Mouse (Mus musculus): ENCODE measurements around the gene Tspo2. TPM values are rescaled to one million over a fixed set of nuclear protein-coding genes. Genes with fewer than 3 reads are reported as not detected.

Gene Tspo2
- polyA plus RNA-seq, 1 experiment from 2014 or later: 2.0 TPM

DNA sequence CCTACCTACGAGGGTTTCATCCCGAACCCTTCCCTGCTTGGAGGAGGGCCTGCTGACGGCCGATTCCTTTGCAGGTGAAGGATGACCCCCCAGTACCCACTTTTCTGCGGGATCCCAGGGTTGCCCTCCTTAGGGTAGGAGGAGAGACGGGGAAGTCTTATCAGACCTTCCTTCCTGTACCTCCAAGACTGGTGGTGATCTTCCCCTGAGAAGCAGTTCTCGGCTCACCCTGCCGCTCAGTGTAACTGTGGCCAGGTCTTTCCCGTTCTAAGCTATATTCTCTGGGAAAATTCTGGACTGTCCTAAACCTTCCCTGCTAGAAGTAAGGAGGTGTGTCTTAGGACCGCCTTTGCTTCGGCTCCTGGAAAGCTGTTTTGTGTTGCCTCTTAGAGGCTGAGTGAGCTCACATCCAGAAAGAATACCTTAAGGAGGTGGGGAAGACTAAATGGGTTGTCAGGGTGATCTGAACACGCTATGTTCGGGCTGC lies 41.0 kb downstream of the Tspo2 start:
- no peaks in the 10 kb centered on the region for H3K27me3 ChIP-seq (ENCODE audit: insufficient read depth, low read length)
- peak overlapping the region; percentile 73 for H3K4me2 ChIP-seq (replicated peaks; ENCODE audit: low read depth, low read length)
- peak; percentile 9 for ATAC-seq (ENCODE audit: low FRiP score, low TSS enrichment)
- H3K4me3 ChIP-seq (ENCODE audit: low read length): peak overlapping the region; percentile 94
- peak overlapping the region; percentile 100 for H3K27ac ChIP-seq (ENCODE audit: low read length)
- peaks cover 24% of the 10 kb centered on the region for H3K36me3 ChIP-seq (ENCODE audit: insufficient read depth, low read length)
- WGBS: under 1% methylated on average over 13 of the region's 13 CpGs
- H3K9me3 ChIP-seq (ENCODE audit: low read length): no peaks in the 10 kb centered on the region
- H3K4me1 ChIP-seq (ENCODE audit: insufficient read depth, low read length): peaks cover 25% of the 10 kb centered on the region
- peak overlapping the region; percentile 92 for H3K9ac ChIP-seq (replicated peaks; ENCODE audit: low read length)

DNA sequence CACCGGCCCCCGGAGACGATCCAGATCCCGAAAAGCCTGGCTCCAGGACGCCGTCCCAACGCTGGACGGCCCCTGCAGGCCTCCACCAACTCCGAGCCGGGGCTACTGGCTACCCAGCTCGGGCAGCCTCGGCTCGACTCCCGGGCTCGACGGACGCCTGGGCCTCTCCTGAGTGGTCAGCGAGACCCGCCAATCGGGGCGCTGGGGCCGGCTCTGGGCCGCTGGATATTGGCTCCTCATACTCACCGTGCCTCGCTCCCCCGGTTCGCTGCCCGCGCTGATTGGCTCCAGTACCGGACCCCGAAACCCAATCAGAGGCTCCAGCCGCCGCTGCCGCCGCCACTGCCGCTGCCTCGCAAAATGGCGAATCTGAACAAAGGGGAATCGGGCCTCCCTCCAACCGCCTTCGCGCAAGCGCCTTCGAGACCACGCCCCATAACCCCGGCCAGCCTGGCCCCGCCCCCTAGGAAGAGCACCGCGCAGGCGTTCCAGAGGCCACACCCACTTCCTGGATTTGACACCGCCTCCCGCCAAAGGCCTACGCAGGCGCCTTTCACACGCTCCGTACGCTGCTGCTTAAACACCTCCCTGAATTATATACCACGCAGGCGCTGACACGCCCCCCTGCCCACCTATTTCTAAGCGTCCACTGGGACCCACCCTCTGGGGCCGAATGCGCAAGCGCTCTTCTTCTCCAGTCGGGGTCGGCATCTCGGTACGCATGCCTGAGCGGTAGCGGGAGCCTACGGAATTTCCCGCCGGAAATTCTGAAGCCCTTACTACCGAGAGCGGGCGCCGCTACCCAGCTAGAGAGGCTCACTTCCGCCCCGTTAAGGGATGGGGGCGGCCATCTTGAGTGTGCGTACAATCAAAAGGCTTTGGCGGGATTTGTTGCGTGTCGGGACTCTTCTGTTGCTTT lies 41.7 kb downstream of the Tspo2 start, which contains the start of the genes Nfya and Oard1:
Nfya (minus strand) TSS at position 527 of the 919 bp plus-strand sequence.
Oard1 (plus strand) TSS at position 635 of the 919 bp plus-strand sequence.
- peak within 1 kb of the TSS; percentile 100 for H3K9ac ChIP-seq (replicated peaks; ENCODE audit: low read length)

DNA sequence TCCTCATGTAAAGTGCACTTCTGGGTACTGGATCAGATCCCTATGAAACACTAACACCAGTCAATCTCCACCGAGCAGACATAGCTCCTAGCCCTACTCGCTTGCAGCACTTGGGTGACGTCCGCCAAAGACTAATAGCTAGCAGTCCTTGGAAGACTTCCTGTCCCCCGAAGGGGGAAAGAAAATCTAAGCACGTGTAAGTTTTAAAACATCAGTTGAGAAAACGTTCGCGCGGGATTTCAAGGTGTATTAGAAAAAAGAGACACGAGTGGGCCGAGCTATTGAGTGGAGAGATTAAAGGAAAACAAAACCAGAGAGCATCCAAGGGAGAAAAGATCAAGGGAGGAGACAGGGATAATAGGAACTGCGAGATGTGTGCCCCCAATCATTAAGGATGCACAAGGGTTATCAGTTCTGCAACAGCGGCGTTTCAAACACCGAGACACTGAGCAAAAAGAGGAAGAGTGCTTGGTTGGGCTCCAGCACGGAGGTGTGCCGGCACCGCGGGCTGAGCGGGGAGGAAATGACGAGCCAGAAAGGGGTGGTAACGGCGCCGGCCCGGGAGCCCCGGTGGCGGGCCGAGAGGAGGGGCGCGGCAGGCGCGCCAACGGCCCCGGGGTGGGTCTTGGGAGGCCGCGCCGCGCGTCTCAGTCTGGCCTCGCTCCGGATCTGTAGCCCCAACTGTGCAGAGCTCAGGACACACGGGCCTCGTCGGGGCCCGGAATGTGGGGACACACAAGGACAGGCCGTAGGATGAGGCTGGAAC lies 42.6 kb downstream of the Tspo2 start:
- Histone ChIP-seq H3K4me3 (ENCODE audit: low read length) (peak overlapping the region; percentile 94), H3K36me3 (ENCODE audit: insufficient read depth, low read length) (peaks cover 14% of the 10 kb centered on the region; the same call in 1 of the 2 replicates), H3K27me3 (ENCODE audit: insufficient read depth, low read length) (no peaks in the 10 kb centered on the region), H3K9me3 (ENCODE audit: low read length) (no peaks in the 10 kb centered on the region), H3K27ac (ENCODE audit: low read length) (peak overlapping the region; percentile 100), H3K4me1 (ENCODE audit: insufficient read depth, low read length) (peaks cover 25% of the 10 kb centered on the region), H3K9ac (replicated peaks; ENCODE audit: low read length) (peak overlapping the region; percentile 100), H3K4me2 (replicated peaks; ENCODE audit: low read depth, low read length) (peak overlapping the region; percentile 79)
- ATAC-seq (ENCODE audit: low FRiP score, low TSS enrichment): peak; percentile 36
- under 1% methylated on average over 44 of the region's 47 CpGs for WGBS

More for the DNA sequence above, 41.7 kb downstream of the Tspo2 start, which contains the start of the genes Nfya and Oard1:
- H3K27me3 ChIP-seq (ENCODE audit: insufficient read depth, low read length): no peaks in the 10 kb centered on the region
- H3K9me3 ChIP-seq (ENCODE audit: low read length): no peaks in the 10 kb centered on the region
- peaks cover 25% of the 10 kb centered on the region for H3K4me1 ChIP-seq (ENCODE audit: insufficient read depth, low read length)
- H3K27ac ChIP-seq (ENCODE audit: low read length): peak within 1 kb of the TSS; percentile 100
- H3K4me3 ChIP-seq (ENCODE audit: low read length): peak within 1 kb of the TSS; percentile 94
- peak within 1 kb of the TSS; percentile 79 for H3K4me2 ChIP-seq (replicated peaks; ENCODE audit: low read depth, low read length)
- under 1% methylated on average over 84 of the region's 84 CpGs for WGBS
- peak; percentile 98 for ATAC-seq (ENCODE audit: low FRiP score, low TSS enrichment)
- peaks cover 17% of the 10 kb centered on the region; the same call in 1 of the 2 replicates for H3K36me3 ChIP-seq (ENCODE audit: insufficient read depth, low read length)

DNA sequence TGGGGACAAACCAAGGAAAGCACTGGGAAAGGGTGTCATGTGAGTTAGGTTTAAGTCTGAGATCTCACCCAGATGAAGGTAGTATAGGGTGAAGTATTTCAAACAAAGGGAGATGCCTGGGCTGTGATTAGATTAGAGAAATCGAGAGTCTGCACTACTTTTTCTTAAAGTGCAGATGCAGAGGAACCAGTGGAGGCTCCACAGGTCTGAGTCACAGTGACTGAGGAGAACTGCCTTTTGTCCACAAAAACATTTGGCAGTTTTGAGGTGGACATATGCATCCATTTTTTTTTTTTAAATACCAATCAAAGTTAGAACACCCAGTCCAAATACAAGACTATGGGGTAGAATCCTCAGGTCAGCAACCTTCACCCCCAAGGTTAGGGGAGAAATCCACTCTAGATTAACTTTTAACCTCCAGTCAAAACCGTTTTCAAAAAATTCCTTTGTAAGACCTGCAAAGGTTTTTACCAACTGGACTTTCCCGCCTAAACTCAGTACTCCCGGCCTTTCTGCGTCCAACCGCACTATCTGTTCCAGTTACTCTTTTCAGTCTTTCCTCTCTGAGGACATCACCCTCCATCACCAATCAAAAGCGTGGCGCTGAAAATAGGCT lies 43.3 kb downstream of the Tspo2 start:
- no peak for ATAC-seq (ENCODE audit: low FRiP score, low TSS enrichment)
- Histone ChIP-seq H3K27ac (ENCODE audit: low read length) (peak overlapping the region; percentile 100), H3K27me3 (ENCODE audit: insufficient read depth, low read length) (no peaks in the 10 kb centered on the region), H3K9me3 (ENCODE audit: low read length) (no peaks in the 10 kb centered on the region), H3K9ac (replicated peaks; ENCODE audit: low read length) (peak overlapping the region; percentile 100), H3K4me2 (replicated peaks; ENCODE audit: low read depth, low read length) (peak overlapping the region; percentile 79), H3K4me3 (ENCODE audit: low read length) (peak overlapping the region; percentile 94), H3K36me3 (ENCODE audit: insufficient read depth, low read length) (peaks cover 11% of the 10 kb centered on the region; the same call in 1 of the 2 replicates), H3K4me1 (ENCODE audit: insufficient read depth, low read length) (peaks cover 25% of the 10 kb centered on the region)
- 7% methylated on average over 8 of the region's 8 CpGs for WGBS

DNA sequence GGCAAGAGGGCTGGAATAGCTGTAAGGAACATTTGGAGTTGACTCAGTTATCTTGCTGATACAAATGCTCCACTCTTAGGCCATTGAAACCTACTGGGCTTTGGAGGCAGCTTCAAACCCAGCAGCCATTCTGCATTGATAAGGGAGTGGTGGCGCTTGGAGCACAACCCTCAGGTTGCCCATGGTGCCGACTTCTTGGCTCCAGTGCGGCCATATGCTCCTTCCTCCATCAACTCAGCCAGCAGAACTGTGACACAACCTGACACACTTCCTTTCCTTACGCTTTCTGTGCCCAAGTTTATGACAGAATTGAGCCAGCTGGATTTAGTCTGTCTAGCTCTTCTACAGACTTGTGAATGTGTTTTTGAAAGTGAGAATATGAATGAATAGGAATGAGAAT lies 44.2 kb downstream of the Tspo2 start:
- peak overlapping the region; percentile 100; the same call in 1 of the 2 replicates for H3K9ac ChIP-seq (replicated peaks; ENCODE audit: low read length)
- H3K4me3 ChIP-seq (ENCODE audit: low read length): no peak overlapping the region
- H3K9me3 ChIP-seq (ENCODE audit: low read length): no peaks in the 10 kb centered on the region
- no peak overlapping the region for H3K27ac ChIP-seq (ENCODE audit: low read length)
- no peak for ATAC-seq (ENCODE audit: low FRiP score, low TSS enrichment)
- H3K4me1 ChIP-seq (ENCODE audit: insufficient read depth, low read length): peaks cover 24% of the 10 kb centered on the region
- H3K27me3 ChIP-seq (ENCODE audit: insufficient read depth, low read length): no peaks in the 10 kb centered on the region
- H3K4me2 ChIP-seq (replicated peaks; ENCODE audit: low read depth, low read length): peak overlapping the region; percentile 79; the same call in 1 of the 2 replicates
- H3K36me3 ChIP-seq (ENCODE audit: insufficient read depth, low read length): peaks cover 4% of the 10 kb centered on the region
- 87% methylated on average over 4 of the region's 4 CpGs for WGBS

DNA sequence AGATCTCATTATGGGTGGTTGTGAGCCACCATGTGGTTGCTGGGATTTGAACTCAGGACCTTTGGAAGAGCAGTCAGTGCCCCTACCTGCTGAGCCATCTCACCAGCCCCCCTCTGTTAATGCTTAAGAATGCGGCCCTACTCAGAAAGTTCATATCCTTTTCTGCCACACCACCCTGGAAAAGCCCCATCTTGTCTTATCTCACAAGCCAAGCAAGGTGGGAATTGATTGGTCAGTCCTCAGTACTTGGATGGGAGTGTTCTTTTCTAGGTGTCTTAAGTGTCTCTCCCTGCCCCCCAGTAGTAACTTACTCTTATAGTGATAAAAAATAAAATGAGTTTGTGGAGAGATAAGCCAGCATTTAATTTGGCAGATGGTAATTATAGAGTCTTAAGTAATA lies 46.6 kb downstream of the Tspo2 start:
- Histone ChIP-seq H3K27ac (ENCODE audit: low read length) (no peak overlapping the region), H3K9me3 (ENCODE audit: low read length) (no peaks in the 10 kb centered on the region), H3K9ac (replicated peaks; ENCODE audit: low read length) (no peak overlapping the region), H3K27me3 (ENCODE audit: insufficient read depth, low read length) (no peaks in the 10 kb centered on the region), H3K4me3 (ENCODE audit: low read length) (no peak overlapping the region), H3K4me2 (replicated peaks; ENCODE audit: low read depth, low read length) (no peak overlapping the region), H3K4me1 (ENCODE audit: insufficient read depth, low read length) (peaks cover 12% of the 10 kb centered on the region), H3K36me3 (ENCODE audit: insufficient read depth, low read length) (peaks cover 7% of the 10 kb centered on the region)
- WGBS: 85% methylated on average over 1 of the region's 1 CpGs
- no peak for ATAC-seq (ENCODE audit: low FRiP score, low TSS enrichment)

DNA sequence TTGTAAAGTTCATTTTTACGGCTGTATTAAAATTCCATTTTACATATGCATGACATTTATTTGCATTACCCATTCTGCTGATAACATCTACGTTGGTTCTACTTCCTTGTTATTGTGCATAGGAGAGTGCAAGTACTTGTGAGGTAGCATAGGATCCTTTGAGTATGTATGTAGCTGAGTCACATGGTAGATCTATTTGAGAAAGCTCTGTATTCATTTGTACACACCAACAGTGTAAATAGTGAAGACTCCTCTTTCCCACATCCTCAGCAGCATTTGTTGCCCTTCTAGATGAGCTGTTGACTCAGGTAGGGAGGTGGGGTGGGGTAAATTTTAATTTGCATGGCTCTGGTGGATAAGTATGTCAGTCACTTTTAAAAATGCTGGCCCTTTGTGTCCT lies 47.5 kb downstream of the Tspo2 start:
- Histone ChIP-seq H3K36me3 (ENCODE audit: insufficient read depth, low read length) (peaks cover 15% of the 10 kb centered on the region), H3K4me1 (ENCODE audit: insufficient read depth, low read length) (peaks cover 12% of the 10 kb centered on the region), H3K27me3 (ENCODE audit: insufficient read depth, low read length) (no peaks in the 10 kb centered on the region), H3K27ac (ENCODE audit: low read length) (no peak overlapping the region), H3K9ac (replicated peaks; ENCODE audit: low read length) (no peak overlapping the region), H3K9me3 (ENCODE audit: low read length) (no peaks in the 10 kb centered on the region), H3K4me2 (replicated peaks; ENCODE audit: low read depth, low read length) (no peak overlapping the region), H3K4me3 (ENCODE audit: low read length) (no peak overlapping the region)
- 81% methylated on average over 2 of the region's 2 CpGs for WGBS
- no peak for ATAC-seq (ENCODE audit: low FRiP score, low TSS enrichment)

DNA sequence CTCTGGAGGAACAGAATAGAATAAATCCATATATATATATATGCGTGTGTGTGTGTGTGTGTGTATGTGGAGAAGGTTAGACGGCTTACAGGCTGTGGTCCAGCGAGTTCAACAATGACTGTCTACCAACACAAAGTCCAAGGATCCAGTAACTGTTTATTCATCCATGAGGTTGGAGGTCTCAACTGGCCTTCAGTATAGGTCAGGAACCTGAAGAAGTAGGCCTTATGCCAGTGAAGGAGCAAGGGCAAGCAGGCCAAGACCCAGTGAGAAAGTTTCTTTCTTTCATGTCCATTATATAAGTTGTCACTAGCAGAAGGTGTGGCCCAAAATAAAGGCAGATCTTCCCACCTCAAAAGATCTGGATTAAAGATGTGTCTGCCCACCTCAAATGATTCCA lies 48.6 kb downstream of the Tspo2 start:
- Histone ChIP-seq H3K9me3 (ENCODE audit: low read length) (no peaks in the 10 kb centered on the region), H3K36me3 (ENCODE audit: insufficient read depth, low read length) (peaks cover 21% of the 10 kb centered on the region), H3K4me3 (ENCODE audit: low read length) (no peak overlapping the region), H3K4me1 (ENCODE audit: insufficient read depth, low read length) (peaks cover 8% of the 10 kb centered on the region), H3K27me3 (ENCODE audit: insufficient read depth, low read length) (no peaks in the 10 kb centered on the region), H3K27ac (ENCODE audit: low read length) (no peak overlapping the region), H3K9ac (replicated peaks; ENCODE audit: low read length) (no peak overlapping the region), H3K4me2 (replicated peaks; ENCODE audit: low read depth, low read length) (no peak overlapping the region)
- 87% methylated on average over 3 of the region's 3 CpGs for WGBS
- ATAC-seq (ENCODE audit: low FRiP score, low TSS enrichment): no peak

DNA sequence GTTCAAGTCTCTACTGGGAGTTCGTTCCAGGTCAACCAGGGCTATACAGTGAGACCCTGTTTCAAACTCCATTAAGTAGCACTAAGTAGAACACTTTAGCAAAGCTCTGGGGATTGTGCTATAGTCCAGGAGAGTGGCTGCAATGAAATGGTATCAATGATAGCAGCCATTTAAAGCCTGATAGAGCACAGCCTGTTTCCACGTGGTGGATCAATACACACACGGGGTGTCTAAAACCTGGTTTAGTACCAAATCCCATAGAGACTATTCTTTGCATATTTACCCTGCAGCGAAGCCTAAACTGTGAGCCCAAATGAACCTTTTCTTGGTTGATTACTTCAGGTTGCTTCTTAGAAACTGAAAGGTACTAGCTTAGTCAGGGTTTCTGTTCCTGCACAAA lies 49.6 kb downstream of the Tspo2 start:
- Histone ChIP-seq H3K27me3 (ENCODE audit: insufficient read depth, low read length) (no peaks in the 10 kb centered on the region), H3K9me3 (ENCODE audit: low read length) (no peaks in the 10 kb centered on the region), H3K9ac (replicated peaks; ENCODE audit: low read length) (no peak overlapping the region), H3K27ac (ENCODE audit: low read length) (no peak overlapping the region), H3K4me2 (replicated peaks; ENCODE audit: low read depth, low read length) (no peak overlapping the region), H3K36me3 (ENCODE audit: insufficient read depth, low read length) (peaks cover 24% of the 10 kb centered on the region), H3K4me3 (ENCODE audit: low read length) (no peak overlapping the region), H3K4me1 (ENCODE audit: insufficient read depth, low read length) (no peaks in the 10 kb centered on the region)
- WGBS: 86% methylated on average over 4 of the region's 4 CpGs
- ATAC-seq (ENCODE audit: low FRiP score, low TSS enrichment): no peak

All from kidney, embryonic 16.5 days (tissue).